Mouse (Mus musculus): ENCODE results near the gene Wfdc2. TPM values are rescaled to one million over a fixed set of nuclear protein-coding genes. Genes with fewer than 3 reads are reported as not detected.
A peak's percentile ranks its signal among the peaks of the same experiment; 100 is the strongest.

Wfdc2 gene
- total RNA-seq (2021) = not detected
- long read RNA-seq, experiment 1, partial matches to known transcripts = 0 of 2 reads
- long read RNA-seq, experiment 1, other reads (novel, unspliced or antisense) = 0 of 2 reads
- long read RNA-seq, experiment 2 = 0 reads

GRCm38 (mm10) chr2:164562391-164563188 lies at the start of gene Wfdc2:
TSS of gene Wfdc2 (plus strand) at chr2:164562413.
- peak in 1 of 2 experiments; percentile 18 for DNase-seq

- DNase-seq = peak; percentile 68 to 70
Observed at GRCm38 (mm10) chr2:164513389-164513788, 48.8 kb upstream of the Wfdc2 start.

DNA sequence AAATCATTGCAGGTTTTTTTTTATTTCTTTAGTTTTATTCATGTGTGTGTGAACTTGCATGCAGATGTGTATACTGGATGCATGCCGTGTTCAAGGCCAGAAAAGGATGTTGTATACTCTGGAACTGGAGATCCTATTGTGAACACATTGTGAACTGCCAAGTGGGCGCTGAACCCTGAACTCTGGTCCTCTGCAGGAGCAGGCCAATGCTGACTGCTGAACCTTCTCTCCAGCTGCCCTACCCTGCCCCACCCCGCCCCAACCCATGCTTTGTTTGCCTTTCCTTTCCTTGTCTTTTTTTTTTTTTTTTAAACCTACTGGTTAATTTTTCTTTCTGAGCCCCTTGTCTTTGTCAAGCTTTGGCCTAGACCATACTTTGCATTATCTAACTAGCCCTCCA lies 47.3 kb upstream of the Wfdc2 start:
- no peak for DNase-seq

- DNase-seq = no peak
Observed at GRCm38 (mm10) chr2:164515897-164516296, 46.3 kb upstream of the Wfdc2 start.

DNA sequence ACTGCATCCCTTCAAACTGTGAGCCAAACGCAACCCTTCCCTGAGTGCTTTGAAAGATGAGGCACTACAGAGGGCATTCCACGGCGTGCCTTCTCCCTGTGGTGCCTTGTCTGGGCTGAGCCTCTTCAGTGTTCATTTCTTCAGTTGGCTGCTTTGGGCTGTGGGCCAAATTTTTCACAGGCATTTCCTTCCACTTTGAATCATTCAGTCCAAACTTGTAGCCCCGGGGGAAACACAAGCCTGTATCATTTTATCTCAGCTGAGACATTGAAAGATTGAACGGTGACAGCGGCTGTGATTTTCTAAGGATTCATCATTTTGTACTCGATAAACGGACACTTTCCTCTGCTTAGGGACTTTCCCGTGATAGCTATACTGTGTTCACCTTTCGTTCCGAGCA lies 45.6 kb upstream of the Wfdc2 start:
- no peak for DNase-seq

DNA sequence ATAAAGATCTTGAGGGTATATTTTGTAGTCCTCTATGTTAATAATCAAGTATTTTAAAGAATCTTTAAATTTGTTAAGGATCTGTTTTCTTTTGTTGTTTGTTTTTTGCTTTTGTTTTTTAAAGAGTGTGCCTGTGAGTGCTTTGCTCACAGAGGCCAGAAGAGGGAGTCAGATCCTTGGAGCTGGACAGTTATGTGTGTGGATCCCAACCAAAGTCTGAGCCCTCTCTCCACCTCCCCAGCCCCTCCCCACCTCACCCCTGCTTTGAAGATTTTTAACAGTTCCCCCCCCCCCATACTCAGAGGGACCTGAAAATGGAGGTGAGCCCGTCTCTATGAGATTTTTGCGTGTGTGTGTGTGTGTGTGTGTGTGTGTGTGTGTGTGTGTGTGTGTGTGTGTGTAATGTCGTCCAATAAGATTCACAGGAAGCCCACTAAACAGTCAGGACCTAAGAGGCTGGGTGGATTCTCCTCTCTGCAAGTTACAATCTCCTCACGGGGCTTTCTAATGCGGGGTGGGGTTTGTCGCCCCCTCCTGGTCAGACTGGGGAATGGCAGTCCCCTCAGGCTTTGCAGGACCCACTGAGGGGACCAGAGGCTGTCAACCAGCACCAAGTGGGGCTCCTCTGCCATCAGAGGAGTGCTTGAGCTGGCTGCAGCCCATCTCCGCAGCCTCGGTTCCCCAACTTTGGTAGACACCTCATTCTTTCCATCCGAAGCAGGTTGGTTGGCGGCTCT lies 44.6 kb upstream of the Wfdc2 start:
- peak; percentile 75 to 79 for DNase-seq

DNA sequence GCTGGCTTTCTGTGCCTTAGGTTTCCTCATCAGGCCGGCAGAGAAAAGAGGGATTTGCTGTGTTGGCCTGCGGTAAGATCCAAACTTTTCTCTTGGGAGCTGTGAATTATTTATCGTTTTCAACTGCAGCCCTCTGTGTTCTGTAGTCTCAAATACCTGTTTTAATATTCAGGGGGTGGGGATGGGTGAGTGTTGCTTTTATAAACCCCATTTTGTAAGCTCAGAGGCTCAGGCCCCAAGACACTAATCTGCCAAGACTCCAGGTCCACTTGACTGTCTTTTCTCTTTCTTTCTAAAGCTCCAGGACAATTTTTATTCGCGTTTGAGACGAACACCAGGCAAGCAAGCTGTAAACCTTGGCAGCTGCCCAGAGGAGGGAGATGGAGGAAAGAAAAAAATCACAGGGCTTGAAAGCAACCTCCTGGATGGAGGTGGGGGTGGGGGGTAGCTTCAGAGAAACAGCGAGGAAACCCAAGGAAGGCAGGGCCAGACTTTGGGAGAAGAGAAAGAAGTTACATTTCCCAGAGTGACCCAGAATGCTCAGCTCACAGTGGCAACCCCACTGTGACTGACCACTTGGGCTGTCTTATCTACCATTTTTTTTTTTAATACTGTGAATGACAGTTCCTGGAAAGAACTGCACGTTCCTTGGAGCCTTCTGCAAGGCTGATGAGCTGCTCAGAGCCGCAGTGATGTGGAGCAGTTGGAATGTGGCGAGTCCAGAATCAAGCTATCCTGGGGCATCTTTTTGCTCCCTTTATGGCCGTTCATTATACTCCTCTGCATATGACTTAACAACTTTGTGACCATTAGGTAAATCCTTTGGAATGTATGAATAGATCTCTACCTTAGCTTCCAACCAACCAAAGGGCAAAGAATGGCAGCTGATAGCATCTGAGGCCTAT lies 43.7 kb upstream of the Wfdc2 start:
- DNase-seq = no peak

DNA sequence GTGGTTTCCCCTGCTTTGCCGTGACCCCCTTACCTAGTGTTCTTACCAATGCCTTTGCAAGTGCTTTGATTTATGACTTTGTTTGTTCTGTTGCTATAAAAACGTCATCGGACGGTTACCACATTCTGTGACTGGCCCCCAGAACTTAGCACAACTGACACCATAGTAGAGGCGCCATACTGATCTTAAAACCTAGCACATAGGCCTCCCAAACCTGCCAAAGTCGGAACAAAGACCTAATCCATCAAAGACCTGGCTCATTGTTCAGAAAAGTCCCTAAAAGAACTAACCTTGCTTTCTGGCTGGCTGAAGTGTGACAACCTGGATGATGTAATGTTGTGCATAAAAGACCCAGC lies 43.1 kb upstream of the Wfdc2 start:
- DNase-seq = no peak

DNA sequence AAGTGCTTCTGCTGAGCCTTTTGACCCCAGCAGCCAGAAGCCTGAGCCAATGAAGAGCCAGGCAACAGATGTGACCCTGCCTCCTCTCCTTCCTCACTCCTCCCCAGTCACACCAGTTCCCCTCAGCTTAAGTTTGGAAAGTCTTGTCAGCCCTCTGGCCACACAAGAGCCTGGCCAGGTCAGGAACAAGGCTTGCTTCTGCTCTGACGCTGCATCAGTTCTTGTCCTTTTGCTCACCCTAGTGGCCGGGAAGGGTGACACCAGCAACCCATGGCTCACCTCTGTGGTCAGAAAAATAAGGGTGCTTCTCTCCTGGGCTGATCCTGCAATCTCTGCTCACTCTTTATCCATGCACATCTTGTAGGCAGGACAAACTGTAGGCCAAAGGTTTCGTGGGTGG lies 41.4 kb upstream of the Wfdc2 start:
- peak; percentile 69 to 81 for DNase-seq

GRCm38 (mm10) chr2:164521841-164522240 lies 40.4 kb upstream of the Wfdc2 start:
- DNase-seq = no peak

DNA sequence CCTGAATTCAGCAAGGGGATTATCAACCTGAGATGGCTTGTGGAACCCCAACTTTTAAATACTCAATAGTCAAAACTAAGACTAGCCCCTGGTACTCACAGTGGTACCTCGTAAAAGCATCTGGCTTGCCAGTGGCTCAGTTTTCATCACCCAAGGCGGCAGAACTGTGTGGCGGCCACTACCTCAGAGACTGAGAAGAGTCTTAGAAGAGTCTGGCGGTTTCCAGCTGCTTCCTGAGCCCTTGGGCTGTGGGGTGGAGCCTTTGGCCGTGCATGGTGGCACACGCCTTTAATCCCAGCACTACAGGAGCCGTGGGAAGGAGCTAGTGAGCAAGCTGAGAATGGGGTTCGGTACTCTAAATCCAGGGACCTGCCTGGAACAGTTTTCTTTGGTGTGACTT lies 39.9 kb upstream of the Wfdc2 start:
- no peak for DNase-seq

GRCm38 (mm10) chr2:164523301-164523773 lies 38.9 kb upstream of the Wfdc2 start:
- no peak for DNase-seq

DNA sequence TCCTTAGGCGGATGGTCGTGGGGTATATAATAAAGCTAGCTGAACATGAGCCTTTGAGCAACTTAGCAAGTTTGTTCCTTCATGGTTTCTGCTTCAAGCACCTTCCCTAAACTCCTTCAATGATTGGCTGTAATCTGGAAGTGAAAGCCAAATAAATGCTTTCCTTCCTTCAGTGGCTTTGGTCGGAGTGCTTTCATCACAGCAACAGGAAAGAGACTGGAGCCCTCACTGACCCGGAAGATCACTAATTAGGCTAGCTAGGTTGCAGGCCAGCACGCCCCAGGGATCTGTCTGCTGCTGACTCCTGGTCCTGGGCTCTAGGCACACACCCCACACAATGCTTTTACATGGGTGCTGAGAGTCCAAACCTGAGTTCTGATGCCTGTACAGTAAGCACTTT lies 33.7 kb upstream of the Wfdc2 start:
- DNase-seq = no peak

DNA sequence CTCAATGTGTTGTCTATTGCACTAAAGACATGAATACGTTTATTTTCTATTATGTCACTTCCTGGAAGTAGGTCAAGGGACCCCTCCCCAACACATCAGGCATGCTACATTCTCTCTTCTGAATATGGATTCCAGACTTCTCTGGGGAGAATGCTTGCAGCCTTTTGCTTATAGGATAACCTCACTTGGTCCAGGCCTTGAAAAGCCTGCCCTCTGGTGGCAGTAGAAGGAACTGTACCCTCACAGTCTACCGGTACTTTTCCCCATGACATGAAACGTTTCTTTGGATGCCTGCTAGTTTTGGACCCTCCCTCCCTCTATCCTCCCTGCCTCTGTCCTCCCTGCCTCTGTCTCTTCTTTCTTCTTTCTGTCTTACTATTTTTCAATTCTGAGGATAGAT lies 31.0 kb upstream of the Wfdc2 start:
- peak; percentile 66 to 74 for DNase-seq

DNA sequence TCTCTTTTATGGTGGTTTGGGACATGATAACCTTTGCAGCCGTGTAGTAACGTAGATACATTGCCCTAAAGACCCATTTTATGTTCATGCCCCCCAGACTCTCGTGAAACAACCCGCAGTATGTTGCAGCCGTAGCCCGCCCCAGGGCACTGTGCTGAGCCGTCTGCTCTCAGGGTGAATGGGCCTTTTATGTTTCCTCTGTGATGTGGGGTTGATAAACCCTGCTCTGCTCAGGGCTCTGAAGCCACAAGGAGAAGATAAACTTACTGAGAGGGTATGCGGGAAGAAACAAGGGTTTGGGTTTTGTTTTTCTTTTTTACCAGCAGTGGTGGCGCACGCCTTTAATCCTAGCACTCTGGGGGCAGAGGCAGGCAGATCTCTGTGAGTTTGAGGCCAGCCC lies 27.9 kb upstream of the Wfdc2 start:
- DNase-seq = no peak

- DNase-seq = no peak
Observed at GRCm38 (mm10) chr2:164537003-164537402, 25.2 kb upstream of the Wfdc2 start.

DNA sequence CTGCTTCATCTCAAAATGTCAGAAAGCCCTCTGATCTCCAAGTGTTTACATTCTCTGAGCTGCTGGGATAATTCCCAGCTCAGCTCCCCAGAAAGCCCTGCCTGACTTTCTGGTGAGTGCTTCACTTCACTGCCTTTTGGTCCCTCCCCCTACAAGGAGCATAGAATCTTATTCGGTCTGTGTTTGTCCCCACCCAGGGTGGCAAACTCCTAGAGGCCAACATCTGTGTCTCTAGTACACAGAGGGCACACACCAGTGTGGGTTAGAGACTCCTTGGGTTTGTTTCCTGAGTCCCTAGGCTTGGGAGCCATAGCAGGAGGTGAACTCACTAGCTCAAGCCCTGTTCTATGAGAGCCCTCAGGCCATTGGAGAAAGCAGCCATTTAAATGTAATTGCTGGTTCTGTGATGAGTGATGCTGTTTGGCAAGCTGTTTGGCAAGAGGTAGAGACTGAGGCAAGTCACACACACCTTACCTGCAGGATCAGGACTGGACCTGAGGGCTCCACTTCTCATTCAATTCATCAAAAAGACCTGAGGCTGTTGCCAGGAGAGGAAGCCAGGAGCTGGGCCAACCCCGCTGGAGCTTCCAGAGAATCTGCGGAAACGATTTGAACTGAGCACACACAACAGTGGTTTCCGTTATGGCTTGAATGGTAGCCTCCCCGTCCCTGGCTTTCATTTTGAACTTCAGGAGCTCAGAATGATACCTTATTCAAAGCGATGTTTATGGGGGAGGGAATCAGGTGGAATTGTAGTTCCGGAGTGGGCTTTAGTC lies 21.4 kb upstream of the Wfdc2 start:
- DNase-seq = no peak

DNA sequence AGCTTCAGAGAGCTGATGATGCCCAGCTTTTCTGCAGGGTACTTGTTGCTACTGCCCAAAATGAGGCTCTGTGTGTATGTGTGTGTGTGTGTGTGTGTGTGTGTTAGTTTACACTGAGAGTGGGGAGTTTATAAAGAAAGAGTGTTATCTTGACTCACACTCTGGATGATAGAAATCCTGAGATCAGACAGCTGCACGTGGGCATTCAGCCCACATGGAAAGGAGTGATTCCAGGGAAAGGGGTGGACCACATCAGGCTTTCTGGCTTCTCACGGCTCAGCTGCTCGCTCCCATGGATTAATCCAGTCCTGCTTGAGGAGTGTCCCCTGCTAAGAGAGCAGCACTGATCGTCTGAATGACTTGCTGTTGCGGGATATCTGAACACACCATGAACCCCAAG lies 20.1 kb upstream of the Wfdc2 start:
- DNase-seq = no peak

DNA sequence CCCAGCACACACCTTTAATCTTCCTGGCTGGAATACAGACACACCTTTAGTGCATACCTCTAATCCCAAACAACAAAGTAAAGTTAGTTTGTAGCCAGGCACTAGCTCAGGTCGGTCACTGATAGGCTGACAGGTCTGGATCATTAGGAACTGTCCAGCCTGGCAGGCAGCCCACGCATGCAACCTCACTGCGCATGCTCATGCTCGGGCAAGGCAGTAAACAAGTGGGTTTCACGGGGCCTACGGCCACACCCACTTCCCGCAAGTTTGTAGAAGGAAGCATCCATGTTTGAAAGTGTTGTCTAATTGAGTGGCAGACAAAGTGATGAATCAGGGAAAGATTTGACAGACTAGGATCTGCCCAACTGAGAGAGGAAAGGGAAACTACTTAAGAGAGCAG lies 19.6 kb upstream of the Wfdc2 start:
- DNase-seq = no peak

- no peak for DNase-seq
Observed at GRCm38 (mm10) chr2:164543745-164544144, 18.5 kb upstream of the Wfdc2 start.

DNA sequence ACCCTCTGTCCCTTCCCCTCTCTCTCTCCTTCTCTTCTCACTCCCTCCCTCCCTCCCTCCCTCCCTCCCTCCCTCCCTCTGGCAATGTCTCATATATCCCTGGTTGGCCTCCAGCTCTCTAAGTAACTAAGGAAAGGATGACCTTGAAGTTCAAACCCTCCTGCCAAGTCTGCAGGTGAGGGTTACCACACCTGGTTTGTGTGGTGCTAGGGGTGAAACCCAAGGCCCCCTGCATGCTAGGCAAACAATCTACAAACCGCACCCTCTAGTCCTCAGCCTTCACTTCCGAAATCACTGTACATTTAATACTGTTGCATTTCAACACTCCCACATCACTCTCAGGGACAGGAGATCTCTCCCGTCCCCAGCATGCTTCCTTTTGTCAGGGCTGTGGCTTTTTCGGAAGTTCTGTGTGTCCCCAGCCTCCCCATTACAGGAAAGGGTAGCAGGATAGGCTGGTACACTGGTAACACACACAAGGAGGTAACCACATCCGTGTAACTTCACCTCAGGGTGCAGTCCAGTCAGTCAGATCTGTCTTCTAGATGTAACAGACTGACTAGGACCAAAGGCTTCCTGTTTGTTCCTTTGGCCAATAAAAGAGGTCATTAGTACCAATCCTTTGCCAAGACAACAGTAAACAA lies 17.6 kb upstream of the Wfdc2 start:
- no peak for DNase-seq
